Mouse (Mus musculus): ENCODE measurements around the gene Mrvi1.

Gene Mrvi1

DNA sequence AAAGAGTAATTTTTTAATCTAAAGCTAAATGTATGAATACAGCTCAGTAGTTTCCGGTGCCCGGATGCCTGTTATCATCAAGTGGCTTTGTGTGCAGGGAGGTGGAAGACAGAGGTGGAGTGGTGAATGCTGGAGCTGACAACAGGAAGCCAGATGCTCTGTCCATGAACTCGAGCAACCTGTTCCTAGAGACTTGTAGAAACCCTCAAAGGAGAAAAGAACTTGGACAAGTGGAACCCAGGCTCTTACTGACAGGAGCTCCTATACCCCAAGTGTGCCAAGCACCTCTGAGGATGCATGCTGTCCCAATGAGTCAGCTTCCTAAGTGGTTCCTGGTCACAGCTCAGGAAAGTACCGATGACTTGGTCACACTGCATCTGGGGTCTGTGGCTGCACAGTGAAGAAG, 41.1 kb downstream of the Mrvi1 start:
- 79% methylated on average over 4 of the region's 4 CpGs for whole genome bisulfite sequencing

DNA sequence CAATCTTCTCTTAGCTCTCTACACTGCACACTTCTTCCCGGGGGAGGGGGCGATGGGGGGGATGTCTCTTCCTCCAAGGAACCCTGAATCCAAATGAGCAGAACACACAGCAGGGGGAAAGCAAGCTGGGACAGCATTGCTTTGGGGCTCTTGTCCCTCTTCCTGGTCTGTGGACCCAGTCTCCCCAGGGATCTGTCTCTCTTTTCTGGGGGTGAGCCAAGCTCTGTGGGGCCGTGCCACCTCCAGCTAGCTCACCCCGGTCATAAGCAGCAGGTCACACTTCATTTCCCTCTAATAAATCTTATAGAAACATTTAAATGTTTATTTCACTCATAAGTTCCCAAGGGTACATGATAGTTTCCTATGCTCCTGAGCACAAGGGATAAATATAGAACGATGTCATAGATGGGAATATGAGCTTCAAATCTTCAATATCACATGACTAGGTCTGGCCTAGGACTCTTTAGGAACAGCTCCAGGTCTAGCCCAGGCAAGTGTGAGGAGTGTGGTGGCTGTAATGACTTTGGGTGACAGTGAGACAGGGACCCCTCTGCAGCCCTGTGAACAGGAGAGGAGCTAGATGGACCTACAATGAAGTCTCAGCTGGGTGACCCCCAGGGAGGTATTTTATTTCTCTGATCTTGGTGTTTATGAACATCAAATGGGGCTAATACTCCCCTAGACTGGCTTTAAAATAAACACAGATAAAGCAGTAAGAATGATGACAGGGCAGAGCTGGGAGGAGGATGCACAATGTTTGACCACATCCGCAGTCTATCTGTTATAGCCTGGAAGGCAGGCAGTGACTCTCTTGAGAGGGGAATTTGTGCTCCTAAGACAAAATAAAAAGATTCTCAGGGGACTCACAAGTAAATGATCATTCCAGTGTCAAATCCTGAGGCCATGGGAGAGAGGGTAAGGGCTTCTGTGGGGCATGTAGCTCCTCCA, 46.2 kb downstream of the Mrvi1 start:
- 88% methylated on average over 6 of the region's 6 CpGs for WGBS

- WGBS, result 71% methylated on average over 2 of the region's 2 CpGs
These were observed 48.3 kb downstream of the Mrvi1 start for GRCm38 (mm10) chr7:110933999-110934398.

- 95% methylated on average over 3 of the region's 3 CpGs for WGBS
These were observed 48.9 kb downstream of the Mrvi1 start for GRCm38 (mm10) chr7:110933329-110933728.

- WGBS, result 27% methylated on average over 3 of the region's 3 CpGs
These were observed 52.0 kb downstream of the Mrvi1 start for GRCm38 (mm10) chr7:110930118-110930854.

DNA sequence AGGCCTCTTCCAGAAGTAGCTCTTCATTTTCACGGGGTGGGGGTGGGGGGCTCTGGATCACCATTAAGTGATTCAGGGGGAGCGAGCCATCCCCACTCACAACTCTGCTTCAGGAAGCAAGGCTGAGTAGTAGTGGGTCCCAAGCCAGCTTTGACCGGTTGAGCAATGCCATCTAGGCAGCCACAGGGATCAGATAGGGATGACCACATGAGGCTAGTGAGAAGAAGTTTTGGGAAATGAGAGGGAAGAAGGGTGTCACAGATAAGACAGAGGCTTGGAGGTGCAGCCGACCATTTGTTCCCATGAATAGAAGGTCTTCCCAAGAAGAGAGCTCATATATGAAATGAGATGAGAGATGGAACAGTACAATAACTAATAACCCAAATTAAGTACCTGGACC, 55.7 kb downstream of the Mrvi1 start:
- 84% methylated on average over 4 of the region's 4 CpGs for WGBS

DNA sequence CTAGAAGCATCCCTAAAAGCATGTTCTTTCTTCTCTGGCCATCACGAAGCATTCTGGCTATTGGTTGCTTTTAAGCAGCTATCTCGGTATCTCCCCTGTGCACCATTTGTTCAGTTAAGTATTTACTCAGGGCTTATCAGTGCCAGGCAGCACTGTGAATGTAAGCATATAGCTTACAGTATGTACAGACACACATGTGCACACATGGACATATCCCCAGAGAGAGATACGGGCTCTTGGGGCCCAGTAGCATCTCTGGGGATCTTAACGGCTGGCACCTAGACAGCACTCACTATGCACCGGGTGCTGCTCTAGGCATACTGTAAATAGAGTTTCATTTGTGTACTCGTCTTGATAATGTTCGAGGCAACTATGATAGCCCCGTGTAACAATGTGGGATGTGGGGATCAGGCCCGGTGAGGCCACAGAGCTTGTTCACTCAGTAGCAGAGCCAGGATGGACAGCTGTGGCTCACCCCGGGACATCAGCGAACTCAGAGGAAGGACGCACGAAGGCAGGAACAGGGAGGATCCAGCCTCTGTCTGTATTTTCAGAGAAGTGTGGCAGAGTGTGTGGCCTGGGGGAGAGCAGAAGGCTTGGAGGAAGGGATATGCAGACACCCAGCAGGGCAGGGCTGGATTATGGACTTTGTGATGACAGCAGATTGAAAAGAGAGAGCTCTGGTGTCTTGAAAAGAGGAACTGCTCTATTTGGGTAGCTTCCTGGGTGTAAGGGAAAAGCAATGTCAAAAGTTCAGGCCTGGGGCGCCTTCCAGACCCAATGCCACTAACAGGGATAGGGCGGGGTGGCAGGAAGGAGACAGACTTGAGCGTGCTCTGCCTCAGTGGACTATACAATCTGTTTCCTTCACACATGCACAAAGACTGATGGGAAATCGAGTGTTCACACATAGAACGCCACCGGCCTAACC, 61.7 kb downstream of the Mrvi1 start:
- WGBS, result 82% methylated on average over 19 of the region's 19 CpGs

DNA sequence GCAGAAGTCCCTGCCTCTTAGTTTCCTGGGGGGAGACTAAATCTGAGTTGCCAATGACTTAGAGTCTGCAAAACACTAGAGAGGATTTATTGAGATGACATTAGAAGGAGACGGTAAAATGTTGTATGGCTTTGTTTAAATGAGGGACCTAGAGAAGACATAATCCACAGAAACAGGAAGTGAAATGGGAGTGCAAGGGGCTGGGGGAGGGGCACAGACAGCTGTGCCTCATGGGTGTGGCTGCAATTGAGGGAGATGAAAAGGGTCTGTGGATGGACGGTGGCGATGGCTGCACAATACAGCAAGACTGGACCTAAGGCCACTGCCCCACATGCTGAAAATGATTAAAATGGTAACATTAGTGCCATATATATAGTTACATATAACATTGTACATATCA, 62.5 kb downstream of the Mrvi1 start:
- 71% methylated on average over 3 of the region's 3 CpGs for WGBS

DNA sequence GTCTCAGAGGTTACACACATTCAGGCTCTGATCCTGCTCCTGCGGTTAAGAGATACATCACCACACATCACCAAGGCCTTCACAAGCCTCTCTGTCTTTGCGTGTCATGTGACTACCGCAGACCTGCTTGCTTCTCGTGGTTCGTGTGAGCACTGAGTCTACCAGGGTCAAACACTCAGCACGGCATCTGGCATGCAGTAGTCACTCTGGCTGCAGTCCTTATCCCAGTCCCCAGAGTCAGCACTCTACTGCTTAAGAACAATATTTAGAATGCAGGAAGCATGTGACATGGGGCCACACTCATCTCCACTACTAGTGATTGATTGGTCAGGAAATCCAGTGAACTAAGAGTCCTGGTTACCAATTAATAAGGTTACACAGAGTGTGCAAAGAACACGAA, 66.3 kb downstream of the Mrvi1 start:
- 86% methylated on average over 7 of the region's 7 CpGs for WGBS

GRCm38 (mm10) chr7:110914531-110914930, 67.7 kb downstream of the Mrvi1 start:
- WGBS, result 80% methylated on average over 3 of the region's 3 CpGs

- WGBS, result 96% methylated on average over 4 of the region's 4 CpGs
These were observed 68.5 kb downstream of the Mrvi1 start for GRCm38 (mm10) chr7:110913754-110914153.

DNA sequence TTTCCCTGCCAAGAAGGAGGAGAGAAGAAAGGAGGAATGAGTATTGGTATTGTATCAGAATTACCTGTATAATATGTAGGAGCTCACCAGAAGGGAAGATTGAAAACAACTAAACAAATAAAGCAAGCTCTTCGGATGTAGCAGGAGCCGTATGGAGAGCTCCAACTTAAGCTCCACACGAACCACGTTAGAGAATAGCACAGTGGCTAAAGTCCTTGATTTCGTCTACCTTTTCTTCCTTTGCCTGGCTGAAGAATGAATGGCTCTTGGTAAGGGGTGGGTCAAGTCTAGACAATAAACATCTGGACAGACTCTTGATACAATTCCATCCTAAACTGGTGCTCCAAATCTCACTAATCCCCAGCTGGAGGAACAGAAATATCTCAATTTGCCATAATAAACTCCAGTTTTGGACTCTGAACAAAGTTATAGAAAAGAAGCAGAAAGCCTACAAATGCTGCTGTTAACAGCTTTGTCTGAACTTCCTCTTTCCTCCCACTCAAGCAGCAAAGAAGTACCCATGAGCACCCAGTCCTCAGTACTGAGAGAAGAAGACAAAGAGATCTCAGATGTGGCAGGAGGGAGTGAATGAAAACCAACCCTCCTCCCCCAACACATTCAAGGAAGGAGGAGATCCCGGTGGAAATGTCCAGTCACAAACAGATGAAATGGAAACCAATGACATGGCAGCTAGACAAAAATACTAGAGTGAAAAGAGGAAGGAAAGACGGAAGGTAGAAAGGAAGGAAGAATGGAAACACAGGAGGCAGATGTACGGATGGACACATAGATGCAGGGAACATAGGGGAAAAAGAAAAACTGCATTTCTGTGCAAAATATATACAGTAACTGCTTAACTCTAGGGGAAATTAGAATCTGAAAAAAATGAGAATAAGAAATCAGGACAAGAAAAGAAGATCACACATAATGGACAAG, 73.8 kb downstream of the Mrvi1 start:
- WGBS, result 63% methylated on average over 8 of the region's 8 CpGs

DNA sequence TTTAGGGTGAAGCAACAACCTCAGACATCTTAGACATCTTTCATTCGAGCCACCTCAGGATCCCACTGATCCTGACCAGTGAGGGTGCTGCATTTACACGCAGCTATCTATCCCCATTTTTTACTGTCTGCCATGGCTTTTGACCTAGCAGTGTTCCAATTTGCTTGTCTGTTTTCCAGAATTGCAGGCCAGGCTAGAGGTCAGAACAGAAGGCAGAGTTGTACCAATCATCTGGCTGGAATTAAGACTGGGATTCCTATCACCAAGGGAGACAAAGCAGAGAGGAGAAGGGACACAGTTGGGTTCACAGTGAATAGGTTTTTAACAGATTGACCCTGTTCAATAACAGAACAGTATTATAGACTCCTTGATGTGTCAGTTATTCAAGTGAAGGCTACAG, 75.7 kb downstream of the Mrvi1 start:
- WGBS, result 93% methylated on average over 2 of the region's 2 CpGs

DNA sequence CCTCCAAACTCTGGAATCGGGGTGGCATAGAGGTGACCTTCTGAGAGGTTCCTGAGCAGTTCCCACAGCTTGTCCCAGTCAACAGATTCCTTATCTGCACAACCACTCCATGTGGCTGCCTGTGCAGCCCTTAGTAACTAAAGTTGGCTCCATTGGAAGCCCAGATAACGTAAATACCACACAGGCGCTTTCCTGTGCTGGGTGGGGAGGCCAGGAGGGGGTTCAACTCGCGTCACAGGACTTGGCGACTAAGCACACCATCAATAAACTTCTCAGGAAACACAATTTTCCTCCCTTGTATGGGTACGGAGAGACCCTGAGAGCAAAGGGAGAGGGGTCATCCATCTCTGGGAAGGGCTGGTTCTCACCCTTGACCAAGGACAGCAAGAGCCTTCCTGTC, 79.0 kb downstream of the Mrvi1 start:
- 84% methylated on average over 7 of the region's 7 CpGs for WGBS

DNA sequence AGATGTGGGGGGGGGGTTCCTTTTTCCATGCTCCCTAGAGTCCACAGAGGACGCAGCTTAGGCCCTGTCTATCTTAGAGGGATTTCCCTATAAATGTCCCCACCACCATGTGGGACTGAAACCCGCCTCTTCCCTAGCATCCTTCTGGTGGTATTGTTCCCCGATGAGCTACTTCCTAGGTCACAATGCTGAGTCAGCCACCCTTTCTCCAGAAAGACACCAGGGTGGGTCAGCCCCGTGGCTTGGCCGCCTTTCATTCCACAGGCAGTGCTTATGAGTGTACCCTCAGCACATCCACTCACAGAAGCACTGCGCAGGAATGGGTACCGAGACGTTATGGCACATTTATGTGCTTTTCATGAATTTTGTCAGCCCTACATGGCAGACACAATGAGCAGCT, 85.1 kb downstream of the Mrvi1 start:
- 88% methylated on average over 8 of the region's 8 CpGs for WGBS

DNA sequence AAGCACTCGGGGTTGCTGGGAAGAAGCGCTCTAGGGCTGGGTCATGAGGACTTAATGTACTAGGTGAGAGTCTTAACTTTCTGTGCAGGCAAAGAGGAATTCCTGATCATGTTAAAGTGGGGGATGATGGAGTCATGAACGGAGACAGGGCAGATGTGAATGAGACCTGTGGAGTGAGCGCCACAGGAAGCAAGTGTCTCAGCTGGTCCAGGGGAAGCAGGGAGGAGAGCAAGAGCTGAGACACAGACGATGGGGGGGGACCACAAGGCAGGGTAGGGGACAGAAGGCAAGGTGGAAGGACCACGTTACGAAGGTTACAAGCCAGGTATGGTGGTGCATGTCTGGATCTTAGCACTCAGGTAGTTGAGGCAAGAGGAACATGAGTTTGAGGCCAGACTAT, 85.8 kb downstream of the Mrvi1 start:
- 95% methylated on average over 7 of the region's 7 CpGs for WGBS

DNA sequence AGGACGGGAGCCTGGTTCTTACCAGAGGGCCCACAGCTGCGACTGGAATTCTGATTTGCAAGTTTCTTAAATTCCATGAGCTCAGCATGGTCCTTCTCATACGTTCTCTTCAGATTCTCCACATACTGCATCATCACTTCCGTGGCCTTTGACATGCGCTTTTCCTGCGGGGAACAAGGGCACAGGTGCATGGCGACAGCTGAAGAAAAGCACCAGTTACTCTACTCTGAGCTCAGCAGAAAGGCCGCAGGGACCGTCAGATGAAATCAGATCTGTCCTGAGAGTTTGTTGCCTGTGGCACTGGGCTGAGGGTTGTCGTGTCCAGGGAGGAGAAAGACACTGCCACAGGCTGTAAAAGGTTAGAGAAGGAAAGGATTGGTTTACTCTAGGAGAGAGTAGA, 86.5 kb downstream of the Mrvi1 start:
- WGBS, result 87% methylated on average over 10 of the region's 10 CpGs

- WGBS, result 89% methylated on average over 9 of the region's 9 CpGs
These were observed 87.6 kb downstream of the Mrvi1 start for GRCm38 (mm10) chr7:110894673-110895072.

DNA sequence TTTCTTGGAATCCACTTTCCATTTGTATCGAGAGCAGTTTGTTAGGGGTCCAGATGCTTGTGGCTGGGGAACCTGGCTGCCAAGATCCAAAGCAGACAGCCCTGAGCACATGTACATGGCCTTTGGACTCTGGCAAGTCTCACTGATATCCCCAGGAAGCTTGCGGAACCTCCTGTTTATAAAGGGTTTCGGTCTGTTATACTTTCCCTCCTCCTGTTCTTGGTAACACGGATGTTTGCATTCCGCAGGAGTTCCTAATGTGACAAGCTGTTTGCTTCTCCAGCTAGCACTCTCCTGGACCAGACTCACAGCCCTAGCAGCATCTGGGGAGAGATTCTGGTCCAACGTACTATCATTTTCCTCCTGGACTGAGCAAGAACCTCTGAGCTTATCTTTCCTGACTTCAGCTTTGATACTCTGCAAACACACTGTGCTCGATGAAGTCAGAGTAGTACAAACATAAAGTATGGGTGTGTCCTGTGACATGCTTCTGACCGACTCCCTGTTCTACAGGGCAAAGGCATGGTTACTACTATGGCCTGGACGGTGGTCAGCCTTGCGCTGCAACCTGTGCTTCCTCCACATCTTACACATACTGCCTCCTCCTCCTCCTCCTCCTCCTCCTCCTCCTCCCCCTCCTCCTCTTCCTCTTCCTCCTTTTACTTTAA, 88.2 kb downstream of the Mrvi1 start:
- 71% methylated on average over 10 of the region's 10 CpGs for WGBS

DNA sequence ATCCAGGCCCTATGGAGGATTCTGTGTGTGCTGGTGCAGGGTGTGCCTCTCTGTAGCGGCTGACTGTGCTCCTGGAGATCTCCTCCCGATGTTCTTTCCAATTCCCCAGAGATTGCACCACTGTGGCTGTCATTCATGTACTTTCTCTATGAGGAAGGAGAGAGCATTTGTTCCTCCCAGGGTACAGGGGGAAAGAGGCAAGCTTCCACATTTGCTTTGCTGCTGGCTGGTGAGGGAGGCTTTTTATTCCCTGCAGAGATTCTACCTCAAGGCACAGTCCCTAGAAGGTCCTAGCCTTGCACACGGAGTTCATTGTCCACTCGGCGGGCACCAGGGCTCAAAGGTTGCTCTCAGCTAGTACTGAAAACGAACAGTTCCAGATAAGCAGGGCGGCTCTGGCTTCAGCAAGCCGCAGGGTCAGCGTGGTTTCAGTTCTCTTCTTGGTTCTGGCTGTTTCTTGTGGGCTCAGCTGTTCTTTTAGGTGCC, 90.7 kb downstream of the Mrvi1 start:
- 83% methylated on average over 9 of the region's 9 CpGs for WGBS
